Mouse (Mus musculus): ENCODE measurements around the gene Ankrd54. TPM values are rescaled to one million over a fixed set of nuclear protein-coding genes. Genes with fewer than 3 reads are reported as not detected.
"Not testable (repeated sequence)": the region's sequence is repeated elsewhere in the genome, so short reads cannot be mapped to it uniquely, and the experiment has no call there.

Gene Ankrd54
- total RNA-seq, 1 experiment from 2014 or later = 13.3 TPM

- ATAC-seq (replicated peaks; ENCODE audit: insufficient number of reproducible peaks, low FRiP score, low TSS enrichment, poor library complexity, severe bottlenecking) = no peak
Measured at GRCm38 (mm10) chr15:79027291-79028205, 35.1 kb downstream of the Ankrd54 start.

- no peak for ATAC-seq (replicated peaks; ENCODE audit: insufficient number of reproducible peaks, low FRiP score, low TSS enrichment, poor library complexity, severe bottlenecking)
Measured at GRCm38 (mm10) chr15:79026511-79027290, 36.0 kb downstream of the Ankrd54 start.

- ATAC-seq (replicated peaks; ENCODE audit: insufficient number of reproducible peaks, low FRiP score, low TSS enrichment, poor library complexity, severe bottlenecking) = no peak
Measured at GRCm38 (mm10) chr15:79025687-79026308, 36.9 kb downstream of the Ankrd54 start.

- ATAC-seq (replicated peaks; ENCODE audit: insufficient number of reproducible peaks, low FRiP score, low TSS enrichment, poor library complexity, severe bottlenecking) = no peak
Measured at GRCm38 (mm10) chr15:79023366-79023765, 39.3 kb downstream of the Ankrd54 start.

GRCm38 (mm10) chr15:79022671-79023230 lies 39.9 kb downstream of the Ankrd54 start:
- ATAC-seq (replicated peaks; ENCODE audit: insufficient number of reproducible peaks, low FRiP score, low TSS enrichment, poor library complexity, severe bottlenecking) = no peak

GRCm38 (mm10) chr15:79018886-79019285 lies 43.8 kb downstream of the Ankrd54 start:
- no peak for ATAC-seq (replicated peaks; ENCODE audit: insufficient number of reproducible peaks, low FRiP score, low TSS enrichment, poor library complexity, severe bottlenecking)

- no peak for ATAC-seq (replicated peaks; ENCODE audit: insufficient number of reproducible peaks, low FRiP score, low TSS enrichment, poor library complexity, severe bottlenecking)
Measured at GRCm38 (mm10) chr15:79018191-79018590, 44.5 kb downstream of the Ankrd54 start.

GRCm38 (mm10) chr15:79013382-79013781 lies 49.3 kb downstream of the Ankrd54 start:
- ATAC-seq (replicated peaks; ENCODE audit: insufficient number of reproducible peaks, low FRiP score, low TSS enrichment, poor library complexity, severe bottlenecking) = no peak

GRCm38 (mm10) chr15:79011550-79011949 lies 51.1 kb downstream of the Ankrd54 start:
- no peak for ATAC-seq (replicated peaks; ENCODE audit: insufficient number of reproducible peaks, low FRiP score, low TSS enrichment, poor library complexity, severe bottlenecking)

GRCm38 (mm10) chr15:79009734-79010133 lies 53.0 kb downstream of the Ankrd54 start:
- ATAC-seq (replicated peaks; ENCODE audit: insufficient number of reproducible peaks, low FRiP score, low TSS enrichment, poor library complexity, severe bottlenecking) = no peak

GRCm38 (mm10) chr15:79007836-79008235 lies 54.9 kb downstream of the Ankrd54 start:
- not testable (repeated sequence) for ATAC-seq (replicated peaks; ENCODE audit: insufficient number of reproducible peaks, low FRiP score, low TSS enrichment, poor library complexity, severe bottlenecking)

- ATAC-seq (replicated peaks; ENCODE audit: insufficient number of reproducible peaks, low FRiP score, low TSS enrichment, poor library complexity, severe bottlenecking) = no peak
Measured at GRCm38 (mm10) chr15:79007059-79007458, 55.6 kb downstream of the Ankrd54 start.

- no peak for ATAC-seq (replicated peaks; ENCODE audit: insufficient number of reproducible peaks, low FRiP score, low TSS enrichment, poor library complexity, severe bottlenecking)
Measured at GRCm38 (mm10) chr15:79006638-79007037, 56.1 kb downstream of the Ankrd54 start.

- ATAC-seq (replicated peaks; ENCODE audit: insufficient number of reproducible peaks, low FRiP score, low TSS enrichment, poor library complexity, severe bottlenecking) = no peak
Measured at GRCm38 (mm10) chr15:79005581-79005980, 57.1 kb downstream of the Ankrd54 start.

Other genes with a start within 250 kb of the Ankrd54 start
- gene Cdc42ep1, start 220.3 kb downstream of the Ankrd54 start, total RNA-seq (2017) = 0.29 to 1.2 TPM (median 0.75 TPM) in 3 replicates
- gene Lgals2, start 207.4 kb downstream of the Ankrd54 start, total RNA-seq (2017) = not detected in 3 replicates
- gene Gga1, start 185.7 kb downstream of the Ankrd54 start, total RNA-seq (2017) = 18.3 to 37.9 TPM (median 20.8 TPM) in 3 replicates
- gene Gm49510, start 163.2 kb downstream of the Ankrd54 start, total RNA-seq (2017) = 1.7 to 3.9 TPM (median 1.9 TPM) in 3 replicates
- 18.5 to 41.3 TPM (median 19.2 TPM) in 3 replicates for gene Sh3bp1, start 163.1 kb downstream of the Ankrd54 start, total RNA-seq (2017)
- 1.1 to 3.5 TPM in 2 of 3 replicates, not detected in the other for gene Pdxp, start 149.0 kb downstream of the Ankrd54 start, total RNA-seq (2017)
- 404 to 1,073 TPM (median 510 TPM) in 3 replicates for gene Lgals1, start 136.2 kb downstream of the Ankrd54 start, total RNA-seq (2017)
- 8.3 to 18.0 TPM (median 11.6 TPM) in 3 replicates for gene Nol12, start 128.0 kb downstream of the Ankrd54 start, total RNA-seq (2017)
- gene Triobp, start 115.2 kb downstream of the Ankrd54 start, total RNA-seq (2017) = 21.8 to 39.7 TPM (median 29.5 TPM) in 3 replicates
- gene H1f0, start 34.4 kb downstream of the Ankrd54 start, total RNA-seq (2017) = 27.7 to 41.5 TPM (median 37.9 TPM) in 3 replicates
- gene Galr3, start 21.0 kb downstream of the Ankrd54 start, total RNA-seq (2017) = not detected in 3 replicates
- gene Eif3l, start 12.3 kb upstream of the Ankrd54 start, total RNA-seq (2017) = 102 to 117 TPM (median 113 TPM) in 3 replicates
- 12.9 to 26.3 TPM (median 16.2 TPM) in 3 replicates for gene Micall1, start 46.0 kb upstream of the Ankrd54 start, total RNA-seq (2017)
- 26.5 to 98.4 TPM (median 53.0 TPM) in 3 replicates for gene Polr2f, start 78.1 kb upstream of the Ankrd54 start, total RNA-seq (2017)
- gene 1700088E04Rik, start 78.4 kb upstream of the Ankrd54 start, total RNA-seq (2017) = not detected in 3 replicates
- not detected in 3 replicates for gene Sox10, start 102.3 kb upstream of the Ankrd54 start, total RNA-seq (2017)
- gene Pick1, start 166.3 kb upstream of the Ankrd54 start, total RNA-seq (2017) = 7.2 to 13.7 TPM (median 8.1 TPM) in 3 replicates
- gene Gm49486, start 166.5 kb upstream of the Ankrd54 start, total RNA-seq (2017) = not detected in 3 replicates
- not detected in 3 replicates for gene Slc16a8, start 191.9 kb upstream of the Ankrd54 start, total RNA-seq (2017)
- 0.57 TPM in 1 of 3 replicates, not detected in the others for gene Baiap2l2, start 222.6 kb upstream of the Ankrd54 start, total RNA-seq (2017)

All from monocyte, adult 5-6 weeks (primary cell).